Mouse (Mus musculus) liver, postnatal 0 days (tissue): Measurements from ENCODE around the gene Slc11a1. TPM values are rescaled to one million over a fixed set of nuclear protein-coding genes. Genes with fewer than 3 reads are reported as not detected.
"Not testable (repeated sequence)": the region's sequence is repeated elsewhere in the genome, so short reads cannot be mapped to it uniquely, and the experiment has no call there.

Experiments
- ATAC-seq: fragments of 200-750 bp; cut with Nextera tagmentation; 2 replicates; pipeline ENCODE4 v1.8.0; 2017; ENCODE audit warnings: mild to moderate bottlenecking, moderate library complexity
- DNase-seq: peaks from one replicate; pipeline ENCODE4 v3.0.0-alpha.2; 2016
- H3K27ac ChIP-seq: fragments of 300-500 bp; sonication (generic); 2 replicates; pipeline ENCODE4 v1.5.1; 2014; ENCODE audit warnings: antibody characterized with exemption, moderate library complexity, mild to moderate bottlenecking, low read depth
- H3K27me3 ChIP-seq: fragments of 300-500 bp; sonication (generic); 2 replicates; pipeline ENCODE4 v1.6.1; 2014; ENCODE audit warnings: low read length, control low read depth, mixed read lengths; ENCODE audit not compliant: insufficient read depth
- H3K36me3 ChIP-seq: fragments of 300-500 bp; sonication (generic); replicated peaks from 2 replicates; pipeline ENCODE4 v1.6.1; 2014; ENCODE audit warnings: mild to moderate bottlenecking, control low read depth, low read length, moderate library complexity, mixed read lengths; ENCODE audit not compliant: insufficient read depth
- H3K4me1 ChIP-seq: fragments of 300-500 bp; sonication (generic); 2 replicates; pipeline ENCODE4 v1.6.1; 2014; ENCODE audit warnings: antibody characterized with exemption, mild to moderate bottlenecking, control low read depth; ENCODE audit not compliant: insufficient read depth
- H3K4me2 ChIP-seq: fragments of 300-500 bp; sonication (generic); 2 replicates; pipeline ENCODE4 v1.6.1; 2014; ENCODE audit warnings: low read depth, mild to moderate bottlenecking, low read length, moderate library complexity, mixed read lengths
- H3K4me3 ChIP-seq: fragments of 300-500 bp; sonication (generic); 2 replicates; pipeline ENCODE4 v1.5.1; 2014; ENCODE audit warnings: low read depth, low read length
- H3K9ac ChIP-seq: fragments of 300-500 bp; sonication (generic); replicated peaks from 2 replicates; pipeline ENCODE4 v1.6.1; 2014; ENCODE audit warnings: mild to moderate bottlenecking, moderate library complexity
- H3K9me3 ChIP-seq: fragments of 300-500 bp; sonication (generic); 2 replicates; pipeline ENCODE4 v1.6.1; 2016; ENCODE audit warnings: mild to moderate bottlenecking, control low read depth, low read length, mixed read lengths
- CTCF ChIP-seq: sonication (generic); IDR thresholded peaks from 2 replicates; pipeline ENCODE4 v1.5.1; 2016; ENCODE audit warnings: antibody characterized with exemption, low read depth
- EP300 ChIP-seq: IDR thresholded peaks from 2 replicates; pipeline ENCODE4 v1.6.1; 2016; ENCODE audit warnings: antibody characterized with exemption, low read depth, mild to moderate bottlenecking
- WGBS: fragments of 180-500 bp; shearing (Covaris S2); extraction: QIAGEN DNeasy Blood & Tissue Kit; methylation state at CpG from one replicate; pipeline ENCODE4 v1.1.7; 2014; ENCODE audit not compliant: insufficient replicate concordance; 5-methylcytosine and 5-hydroxymethylcytosine counted together
- polyA plus RNA-seq: library from polyadenylated mRNA; unstranded; fragments of >200 nt; fragmentation: Nextera tagmentation; extraction: Ambion mirVana; gene quantifications from 2 replicates; pipeline ENCODE4 v1.2.1, GENCODE M21; 2015

The Slc11a1 gene
- polyA plus RNA-seq, 1 experiment from 2014 or later: 15.1 TPM

DNA sequence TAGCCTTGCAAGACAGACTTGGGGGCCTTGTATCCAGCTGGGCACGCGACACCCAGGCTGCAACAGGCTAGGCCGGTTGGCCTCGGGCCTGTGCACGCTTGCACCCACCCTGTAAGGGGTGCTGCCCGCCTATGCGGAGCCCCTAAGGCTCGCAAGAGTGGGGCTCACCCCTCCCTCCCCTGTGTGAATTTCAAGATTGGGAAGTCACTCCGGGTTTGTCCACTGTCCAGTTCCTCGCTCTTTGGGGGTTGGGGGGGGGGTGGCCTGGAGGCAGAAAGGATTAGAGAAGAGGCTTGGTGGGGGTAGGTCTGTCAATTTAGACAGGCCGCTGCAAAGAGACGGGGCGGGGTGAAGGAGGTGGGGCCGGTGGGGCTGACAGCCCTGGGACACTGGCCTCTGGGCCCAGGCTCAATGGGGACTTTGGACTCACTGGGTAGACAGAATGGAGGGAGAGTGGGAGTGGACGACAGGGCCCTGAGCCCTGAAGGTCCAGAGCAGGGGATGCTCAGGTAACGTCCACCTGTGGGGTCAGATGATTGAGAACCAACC, 17.5 kb downstream of the Slc11a1 start:
- ATAC-seq (peak; percentile 9), DNase-seq (peak; percentile 79)
- peaks cover 21% of the 10 kb centered on the region for H3K36me3 ChIP-seq
- TF ChIP-seq CTCF (no peak), EP300 (no peak; the same call in 1 of the 2 replicates)
- peak overlapping the region; percentile 100 for H3K27ac ChIP-seq
- no peaks in the 10 kb centered on the region for H3K9me3 ChIP-seq
- H3K9ac ChIP-seq: peak overlapping the region; percentile 100
- WGBS: 4% methylated on average over 16 of the region's 16 CpGs
- no peaks in the 10 kb centered on the region for H3K27me3 ChIP-seq
- peaks cover 46% of the 10 kb centered on the region for H3K4me1 ChIP-seq
- peak overlapping the region; percentile 93 for H3K4me2 ChIP-seq
- H3K4me3 ChIP-seq: peak overlapping the region; percentile 97

GRCm38 (mm10) chr1:74393010-74393409, 18.0 kb downstream of the Slc11a1 start:
- Histone ChIP-seq H3K4me1 (peaks cover 49% of the 10 kb centered on the region), H3K9ac (peak overlapping the region; percentile 100), H3K36me3 (peaks cover 21% of the 10 kb centered on the region), H3K27me3 (no peaks in the 10 kb centered on the region), H3K9me3 (no peaks in the 10 kb centered on the region), H3K4me3 (peak overlapping the region; percentile 97), H3K27ac (peak overlapping the region; percentile 100), H3K4me2 (peak overlapping the region; percentile 93)
- no peak for ATAC-seq
- TF ChIP-seq EP300 (no peak), CTCF (no peak)
- 37% methylated on average over 7 of the region's 7 CpGs for WGBS
- DNase-seq: no peak

DNA sequence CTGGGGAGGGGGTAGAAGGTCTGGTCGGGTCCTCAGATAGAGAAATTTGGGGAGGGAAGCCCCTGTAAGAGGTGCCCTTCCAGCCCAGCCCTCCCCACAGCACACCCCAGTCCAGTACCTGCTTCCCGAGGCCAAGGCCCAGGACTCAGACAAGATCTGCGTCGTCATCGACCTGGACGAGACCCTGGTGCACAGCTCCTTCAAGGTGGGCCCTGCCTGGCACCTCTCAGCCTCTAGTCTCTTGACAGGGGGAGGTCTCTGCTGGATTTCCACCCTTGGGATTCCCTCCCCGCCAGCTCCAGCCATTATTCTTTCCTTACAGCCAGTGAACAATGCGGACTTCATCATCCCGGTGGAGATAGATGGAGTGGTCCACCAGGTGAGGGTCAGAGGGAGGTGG, 18.7 kb downstream of the Slc11a1 start:
- Histone ChIP-seq H3K27ac (0 out of 2 replicates have a peak overlapping the region, but pooled peaks have one; percentile 4), H3K4me3 (no peak overlapping the region), H3K27me3 (no peaks in the 10 kb centered on the region), H3K4me2 (peak overlapping the region; percentile 93), H3K4me1 (peaks cover 52% of the 10 kb centered on the region), H3K36me3 (peaks cover 21% of the 10 kb centered on the region), H3K9ac (no peak overlapping the region), H3K9me3 (no peaks in the 10 kb centered on the region)
- 86% methylated on average over 9 of the region's 9 CpGs for WGBS
- no peak for ATAC-seq
- no peak for TF ChIP-seq EP300
- no peak for TF ChIP-seq CTCF
- DNase-seq: no peak

GRCm38 (mm10) chr1:74394311-74394710, 19.3 kb downstream of the Slc11a1 start:
- Histone ChIP-seq H3K9me3 (no peaks in the 10 kb centered on the region), H3K27ac (peak overlapping the region; percentile 55; the same call in 1 of the 2 replicates), H3K9ac (no peak overlapping the region), H3K4me2 (no peak overlapping the region), H3K27me3 (no peaks in the 10 kb centered on the region), H3K4me1 (peaks cover 52% of the 10 kb centered on the region), H3K36me3 (peaks cover 21% of the 10 kb centered on the region), H3K4me3 (no peak overlapping the region)
- WGBS: 84% methylated on average over 9 of the region's 9 CpGs
- ATAC-seq: no peak
- no peak for TF ChIP-seq EP300
- TF ChIP-seq CTCF: no peak
- DNase-seq: no peak

- H3K4me2 ChIP-seq: no peak overlapping the region
- H3K4me3 ChIP-seq: no peak overlapping the region
- ATAC-seq (no peak), DNase-seq (no peak)
- H3K36me3 ChIP-seq: peaks cover 21% of the 10 kb centered on the region
- H3K9me3 ChIP-seq: no peaks in the 10 kb centered on the region
- WGBS: 89% methylated on average over 15 of the region's 15 CpGs
- no peaks in the 10 kb centered on the region for H3K27me3 ChIP-seq
- no peak overlapping the region for H3K9ac ChIP-seq
- peak overlapping the region; percentile 55; the same call in 1 of the 2 replicates for H3K27ac ChIP-seq
- H3K4me1 ChIP-seq: peaks cover 46% of the 10 kb centered on the region
- TF ChIP-seq EP300: no peak
- no peak for TF ChIP-seq CTCF
These were observed 19.9 kb downstream of the Slc11a1 start for GRCm38 (mm10) chr1:74394858-74395257.

DNA sequence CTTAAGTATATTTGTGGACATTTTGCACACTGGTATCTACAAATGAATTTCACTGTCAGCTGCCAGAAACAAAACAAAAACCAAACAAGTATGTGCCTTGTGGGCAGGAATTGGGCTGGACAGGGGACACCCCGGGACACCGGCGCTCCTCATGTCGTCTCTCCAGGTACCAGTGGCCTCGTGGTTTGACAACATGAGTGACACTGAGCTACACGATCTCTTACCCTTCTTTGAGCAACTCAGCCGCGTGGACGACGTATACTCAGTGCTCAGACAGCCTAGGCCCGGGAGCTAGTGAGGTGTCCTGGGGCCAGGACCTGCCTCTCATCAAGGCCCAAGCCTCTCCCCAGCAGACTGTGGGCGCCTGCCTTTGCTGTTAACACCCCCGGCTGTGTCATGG, 20.3 kb downstream of the Slc11a1 start:
- DNase-seq: no peak
- peaks cover 42% of the 10 kb centered on the region for H3K4me1 ChIP-seq

DNA sequence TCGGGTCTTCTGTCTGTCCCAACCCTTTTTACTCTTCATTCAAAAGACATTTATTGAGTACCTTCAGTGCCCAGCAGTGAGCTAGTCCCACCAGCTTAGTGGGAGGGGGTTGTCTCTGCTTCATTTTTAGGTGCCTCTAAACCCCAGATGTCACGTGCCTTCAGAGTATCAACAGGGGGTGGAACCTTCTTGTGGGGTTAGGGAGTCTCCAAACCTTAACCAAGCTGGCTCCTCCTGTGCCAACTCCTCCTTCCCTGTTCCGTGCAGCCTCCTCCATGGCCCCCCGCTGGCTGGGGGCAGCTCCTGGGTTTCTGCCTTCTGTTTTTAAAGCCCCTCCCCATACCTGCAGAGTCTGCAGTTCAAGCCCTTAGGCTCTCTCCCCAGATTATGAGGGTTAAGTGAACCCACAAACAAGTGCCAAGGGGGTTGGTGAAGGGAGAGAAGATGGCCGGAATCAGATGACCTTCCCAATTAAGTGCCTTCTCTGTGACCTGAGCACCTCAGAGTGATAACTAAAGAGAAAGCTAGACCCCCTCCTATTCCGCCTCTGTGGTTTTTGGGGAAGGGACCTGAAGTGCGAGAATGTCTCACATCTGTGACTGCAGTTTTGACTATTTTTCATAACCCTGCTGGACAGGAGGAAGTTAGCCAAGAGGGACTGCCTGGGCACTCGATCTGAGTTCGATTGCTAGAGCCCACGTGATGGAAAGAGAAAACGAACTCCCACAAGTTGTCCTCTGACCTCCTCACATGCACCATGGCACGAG, 21.6 kb downstream of the Slc11a1 start:
- Histone ChIP-seq H3K27ac (peak overlapping the region; percentile 89), H3K9ac (peak overlapping the region; percentile 71), H3K4me2 (peak overlapping the region; percentile 85), H3K4me1 (peaks cover 42% of the 10 kb centered on the region), H3K4me3 (peak overlapping the region; percentile 59), H3K36me3 (peaks cover 21% of the 10 kb centered on the region)
- not testable (repeated sequence) for ATAC-seq, H3K9me3 ChIP-seq, DNase-seq, H3K27me3 ChIP-seq
- 8% methylated on average over 11 of the region's 12 CpGs for WGBS

More for the DNA sequence above, 20.3 kb downstream of the Slc11a1 start:
- Histone ChIP-seq H3K9ac (no peak overlapping the region), H3K4me2 (no peak overlapping the region), H3K36me3 (peaks cover 21% of the 10 kb centered on the region), H3K4me3 (no peak overlapping the region), H3K27ac (peak overlapping the region; percentile 55; the same call in 1 of the 2 replicates), H3K9me3 (no peaks in the 10 kb centered on the region), H3K27me3 (no peaks in the 10 kb centered on the region)
- no peak for TF ChIP-seq CTCF
- no peak for TF ChIP-seq EP300
- WGBS: 86% methylated on average over 13 of the region's 13 CpGs
- no peak for ATAC-seq
